Comparison of ENCODE assay signal across 20 mouse cellular contexts in the genomic region with DNA sequence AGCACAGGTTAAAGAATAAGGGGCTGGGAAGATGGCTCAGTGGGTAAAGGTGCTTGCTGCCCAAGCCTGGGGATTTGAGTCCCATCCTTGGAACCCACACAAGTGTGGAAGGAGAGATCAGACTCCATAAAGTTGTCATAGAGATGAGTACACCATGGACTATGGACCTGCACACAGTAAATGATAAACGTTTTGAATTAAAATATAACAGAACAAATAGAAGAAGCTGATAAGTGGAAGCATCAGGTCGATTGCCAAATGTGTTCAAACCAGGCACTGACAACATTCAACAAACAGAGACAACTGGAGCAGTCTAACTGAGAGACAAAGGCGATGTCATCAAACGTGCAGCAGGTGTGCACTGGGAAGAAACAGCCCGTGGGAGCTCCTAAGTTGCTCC. TPM values are rescaled to one million over a fixed set of nuclear protein-coding genes. Genes with fewer than 3 reads are reported as not detected.
DNase-seq lines count a peak whose midpoint lies in the region; ATAC-seq and TF ChIP-seq lines count a peak whose summit lies in the region.
"Had no signal": no experiment of that assay in that cellular context is flagged by ENCODE, and none has a peak within 500 bp of the region (broad histone marks: within the 10 kb centered on the region; RNA-seq: fewer than 3 reads in every experiment).

No protein-coding gene starts in this region.

- H3K9ac ChIP-seq in kidney, embryonic 14.5 days (ENCODE audit: low read depth, low read length), result no peak overlapping the region
- H3K9ac ChIP-seq in liver, postnatal 0 days (replicated peaks), result no peak overlapping the region
- H3K9ac ChIP-seq in liver, embryonic 12.5 days, result no peak overlapping the region
- H3K9ac ChIP-seq: forebrain, postnatal 0 days; hindbrain, embryonic 12.5 days; hindbrain, embryonic 15.5 days had no signal

- no peak overlapping the region for H3K27ac ChIP-seq in kidney, embryonic 14.5 days (ENCODE audit: low read depth, low read length)
- no peak overlapping the region for H3K27ac ChIP-seq in liver, postnatal 0 days (ENCODE audit: low read depth)
- no peak overlapping the region for H3K27ac ChIP-seq in liver, embryonic 12.5 days
- H3K27ac ChIP-seq: gastrocnemius, adult 2 months; hindbrain, embryonic 12.5 days; hindbrain, embryonic 15.5 days had no signal

- 76% methylated on average over 5 of the region's 5 CpGs for WGBS in kidney, embryonic 14.5 days
- 53% methylated on average over 5 of the region's 5 CpGs for WGBS in liver, postnatal 0 days (ENCODE audit: insufficient replicate concordance)
- WGBS in liver, embryonic 12.5 days (ENCODE audit: insufficient replicate concordance), result 54% methylated on average over 5 of the region's 5 CpGs

- H3K4me3 ChIP-seq in kidney, embryonic 14.5 days (ENCODE audit: low read length), result no peak overlapping the region
- no peak overlapping the region for H3K4me3 ChIP-seq in liver, postnatal 0 days (ENCODE audit: low read depth, low read length)
- H3K4me3 ChIP-seq in liver, embryonic 12.5 days, result no peak overlapping the region
- H3K4me3 ChIP-seq: gastrocnemius, adult 2 months; hindbrain, embryonic 12.5 days; hindbrain, embryonic 15.5 days had no signal

- H3K36me3 ChIP-seq in kidney, embryonic 14.5 days (ENCODE audit: control insufficient read depth, insufficient read depth, low read length), result no peaks in the 10 kb centered on the region
- no peaks in the 10 kb centered on the region for H3K36me3 ChIP-seq in liver, postnatal 0 days (replicated peaks; ENCODE audit: insufficient read depth, low read length)
- H3K36me3 ChIP-seq in liver, embryonic 12.5 days, result no peaks in the 10 kb centered on the region
- H3K36me3 ChIP-seq: hindbrain, embryonic 12.5 days; hindbrain, embryonic 15.5 days had no signal

- H3K9me3 ChIP-seq in kidney, embryonic 14.5 days (ENCODE audit: control insufficient read depth, low read length), result no peaks in the 10 kb centered on the region
- H3K9me3 ChIP-seq in liver, postnatal 0 days (ENCODE audit: low read length), result no peaks in the 10 kb centered on the region
- H3K9me3 ChIP-seq in liver, embryonic 12.5 days (replicated peaks), result no peaks in the 10 kb centered on the region
- H3K9me3 ChIP-seq: hindbrain, embryonic 12.5 days; hindbrain, embryonic 15.5 days had no signal

- no peak overlapping the region for H3K4me2 ChIP-seq in kidney, embryonic 14.5 days (replicated peaks; ENCODE audit: low read depth, low read length)
- no peak overlapping the region for H3K4me2 ChIP-seq in liver, postnatal 0 days (ENCODE audit: low read depth, low read length)
- no peak overlapping the region for H3K4me2 ChIP-seq in liver, embryonic 12.5 days
- H3K4me2 ChIP-seq: heart, embryonic 11.5 days; hindbrain, embryonic 12.5 days; hindbrain, embryonic 15.5 days had no signal

- no peak for TF ChIP-seq CTCF in liver, postnatal 0 days (IDR thresholded peaks at IDR 0.05; ENCODE audit: low read depth)

- H3K27me3 ChIP-seq in kidney, embryonic 14.5 days (ENCODE audit: control insufficient read depth, insufficient read depth, low read length), result no peaks in the 10 kb centered on the region
- H3K27me3 ChIP-seq in liver, postnatal 0 days (ENCODE audit: insufficient read depth, low read length), result no peaks in the 10 kb centered on the region
- no peaks in the 10 kb centered on the region for H3K27me3 ChIP-seq in liver, embryonic 12.5 days (replicated peaks)
- H3K27me3 ChIP-seq: hindbrain, embryonic 12.5 days; hindbrain, embryonic 15.5 days had no signal

- no peaks in the 10 kb centered on the region for H3K4me1 ChIP-seq in kidney, embryonic 14.5 days (ENCODE audit: control insufficient read depth, insufficient read depth, low read length)
- H3K4me1 ChIP-seq in liver, postnatal 0 days (ENCODE audit: insufficient read depth), result no peaks in the 10 kb centered on the region
- no peaks in the 10 kb centered on the region for H3K4me1 ChIP-seq in liver, embryonic 12.5 days
- H3K4me1 ChIP-seq: hindbrain, embryonic 12.5 days; hindbrain, embryonic 15.5 days had no signal

- peak; percentile 51 for DNase-seq in kidney, adult 11 months
- DNase-seq in kidney, adult 8-10 months, result peak; percentile 50 to 58
- DNase-seq in kidney, postnatal 10 days, result no peak
- no peak for DNase-seq in liver, postnatal 0 days
- DNase-seq: adrenal gland, adult 8-10 months; adrenal gland, postnatal 25 days; cerebellum, adult 11-12 months; cerebellum, adult 8-10 months; cerebellum, postnatal 10 days; forebrain, postnatal 0 days; gastrocnemius, adult 2 months; gastrocnemius, postnatal 14 days; heart, adult 11 months had no signal

- ATAC-seq in kidney, embryonic 14.5 days (ENCODE audit: low FRiP score, low TSS enrichment), result no peak
- peak; percentile 36; the same call in 1 of the 2 replicates for ATAC-seq in liver, postnatal 0 days
- ATAC-seq in liver, embryonic 12.5 days, result no peak
- ATAC-seq: activated CD4-positive, CD25-positive, alpha-beta regulatory T cell, adult 4 months; forebrain, embryonic 14.5 days; forebrain, postnatal 0 days had no signal

- TF ChIP-seq EP300 in liver, postnatal 0 days (IDR thresholded peaks at IDR 0.05; ENCODE audit: low read depth), result no peak

RNA-seq across cellular contexts. Expression of a gene that starts 11.7 kb away (rescaled TPM):
- polyA plus RNA-seq in kidney, embryonic 14.5 days (2014; fragmentation: Nextera tagmentation; extraction: Ambion mirVana), result 12.8 and 21.1 TPM in 2 replicates
- polyA plus RNA-seq in liver, postnatal 0 days (2015; fragmentation: Nextera tagmentation; extraction: Ambion mirVana), result 28.0 and 30.2 TPM in 2 replicates
- 34.9 and 35.0 TPM in 2 replicates for polyA plus RNA-seq in liver, embryonic 12.5 days (2016; fragmentation: Nextera tagmentation; extraction: Ambion mirVana)

RNA-seq across cellular contexts. Expression of a gene that starts 43.3 kb away (rescaled TPM):
- polyA plus RNA-seq in kidney, embryonic 14.5 days (2014; fragmentation: Nextera tagmentation; extraction: Ambion mirVana), result 65.6 and 88.7 TPM in 2 replicates
- polyA plus RNA-seq in liver, postnatal 0 days (2015; fragmentation: Nextera tagmentation; extraction: Ambion mirVana), result 19.0 and 22.7 TPM in 2 replicates
- 51.0 and 51.9 TPM in 2 replicates for polyA plus RNA-seq in liver, embryonic 12.5 days (2016; fragmentation: Nextera tagmentation; extraction: Ambion mirVana)

RNA-seq across cellular contexts. Expression of a gene that starts 54.7 kb away (rescaled TPM):
- polyA plus RNA-seq in kidney, embryonic 14.5 days (2014; fragmentation: Nextera tagmentation; extraction: Ambion mirVana), result 5.8 and 9.3 TPM in 2 replicates
- polyA plus RNA-seq in liver, postnatal 0 days (2015; fragmentation: Nextera tagmentation; extraction: Ambion mirVana), result 2.6 and 2.8 TPM in 2 replicates
- 6.9 and 8.0 TPM in 2 replicates for polyA plus RNA-seq in liver, embryonic 12.5 days (2016; fragmentation: Nextera tagmentation; extraction: Ambion mirVana)

Comparison
In these comparisons a context has a peak if more than half of its experiments do, and no peak if none do; other contexts are left out.
1. DNase-seq: peak in kidney, adult 11 months (single experiment) and kidney, adult 8-10 months (2 of 2); none in kidney, postnatal 10 days (single experiment) and liver, postnatal 0 days (single experiment).